Mouse (Mus musculus): Measurements from ENCODE around the gene Mamstr. TPM values are rescaled to one million over a fixed set of nuclear protein-coding genes. Genes with fewer than 3 reads are reported as not detected.

Gene Mamstr
- polyA plus RNA-seq, 1 experiment from 2014 or later, result 2.8 TPM

DNA sequence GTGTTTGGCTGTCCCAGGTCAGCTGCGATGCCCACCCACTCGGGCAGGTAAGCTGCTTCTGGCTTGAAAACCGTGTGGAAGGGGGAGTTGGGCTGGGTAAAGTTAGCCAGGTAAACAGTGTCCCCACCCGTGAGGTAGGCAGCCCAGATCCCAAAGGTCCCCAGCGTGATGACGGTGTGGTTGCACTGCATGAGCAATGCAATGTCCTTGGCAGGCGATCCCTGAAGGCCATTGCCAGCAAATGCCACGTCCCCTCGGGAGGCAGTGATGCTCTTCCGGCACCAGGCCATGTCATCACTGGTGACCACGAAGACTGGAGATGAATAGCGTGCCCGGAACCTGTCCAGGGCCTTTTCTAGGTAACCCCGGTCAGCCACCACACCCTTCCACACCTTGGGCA lies 38.7 kb downstream of the Mamstr start:
- H3K4me1 ChIP-seq (ENCODE audit: control insufficient read depth, insufficient read depth, low read length), result no peaks in the 10 kb centered on the region
- H3K27ac ChIP-seq (replicated peaks; ENCODE audit: low read depth, low read length), result no peak overlapping the region
- no peaks in the 10 kb centered on the region for H3K9me3 ChIP-seq (ENCODE audit: control insufficient read depth, low read length)
- no peak overlapping the region for H3K4me3 ChIP-seq (ENCODE audit: low read depth, low read length)
- WGBS, result 93% methylated on average over 14 of the region's 14 CpGs
- no peak overlapping the region for H3K9ac ChIP-seq (ENCODE audit: low read length)
- no peak overlapping the region for H3K4me2 ChIP-seq (ENCODE audit: low read depth, severe bottlenecking)
- no peaks in the 10 kb centered on the region for H3K27me3 ChIP-seq (ENCODE audit: control insufficient read depth, insufficient read depth, low read length)
- H3K36me3 ChIP-seq (ENCODE audit: control insufficient read depth, insufficient read depth, low read length), result no peaks in the 10 kb centered on the region
- ATAC-seq (ENCODE audit: insufficient number of reproducible peaks, low FRiP score, low TSS enrichment, low read depth) (no peak), DNase-seq (ENCODE audit: low spot score) (no peak)

DNA sequence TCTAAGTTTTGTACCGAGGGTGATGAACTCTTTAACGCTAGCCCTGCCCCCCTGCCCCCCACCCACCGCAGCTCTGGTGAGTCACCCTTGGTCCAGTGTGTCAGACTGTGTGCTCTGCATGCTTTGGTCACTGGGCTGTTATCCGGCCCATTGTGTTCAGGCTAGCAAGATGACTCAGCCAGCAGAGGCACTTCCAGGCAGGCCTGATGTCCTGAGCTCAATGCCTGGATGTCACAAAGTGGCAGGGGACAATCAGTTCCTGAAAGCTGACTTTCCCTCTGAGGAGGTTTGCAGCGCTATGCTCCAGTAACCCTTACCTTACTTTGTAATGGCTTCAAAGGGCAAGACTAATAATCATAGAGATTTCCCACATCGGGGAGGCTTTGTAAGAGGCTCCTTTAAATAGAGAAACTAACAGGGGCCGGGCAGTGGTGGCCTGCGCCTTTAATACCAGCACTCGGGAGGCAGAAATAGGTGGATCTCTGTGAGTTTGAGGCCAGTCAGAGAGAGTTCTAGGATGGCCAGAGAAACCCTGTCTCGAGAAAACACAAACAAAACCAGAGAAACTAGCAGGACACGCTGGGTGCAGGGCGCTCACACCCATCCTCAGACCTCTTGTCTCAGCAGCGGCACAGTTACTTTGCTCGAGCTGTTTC lies 40.3 kb downstream of the Mamstr start:
- Histone ChIP-seq H3K9me3 (ENCODE audit: control insufficient read depth, low read length) (no peaks in the 10 kb centered on the region), H3K4me2 (ENCODE audit: low read depth, severe bottlenecking) (no peak overlapping the region), H3K27me3 (ENCODE audit: control insufficient read depth, insufficient read depth, low read length) (no peaks in the 10 kb centered on the region), H3K4me1 (ENCODE audit: control insufficient read depth, insufficient read depth, low read length) (no peaks in the 10 kb centered on the region), H3K27ac (replicated peaks; ENCODE audit: low read depth, low read length) (no peak overlapping the region), H3K36me3 (ENCODE audit: control insufficient read depth, insufficient read depth, low read length) (no peaks in the 10 kb centered on the region), H3K4me3 (ENCODE audit: low read depth, low read length) (no peak overlapping the region), H3K9ac (ENCODE audit: low read length) (no peak overlapping the region)
- WGBS, result 81% methylated on average over 14 of the region's 14 CpGs
- ATAC-seq (ENCODE audit: insufficient number of reproducible peaks, low FRiP score, low TSS enrichment, low read depth) (no peak), DNase-seq (ENCODE audit: low spot score) (no peak)

DNA sequence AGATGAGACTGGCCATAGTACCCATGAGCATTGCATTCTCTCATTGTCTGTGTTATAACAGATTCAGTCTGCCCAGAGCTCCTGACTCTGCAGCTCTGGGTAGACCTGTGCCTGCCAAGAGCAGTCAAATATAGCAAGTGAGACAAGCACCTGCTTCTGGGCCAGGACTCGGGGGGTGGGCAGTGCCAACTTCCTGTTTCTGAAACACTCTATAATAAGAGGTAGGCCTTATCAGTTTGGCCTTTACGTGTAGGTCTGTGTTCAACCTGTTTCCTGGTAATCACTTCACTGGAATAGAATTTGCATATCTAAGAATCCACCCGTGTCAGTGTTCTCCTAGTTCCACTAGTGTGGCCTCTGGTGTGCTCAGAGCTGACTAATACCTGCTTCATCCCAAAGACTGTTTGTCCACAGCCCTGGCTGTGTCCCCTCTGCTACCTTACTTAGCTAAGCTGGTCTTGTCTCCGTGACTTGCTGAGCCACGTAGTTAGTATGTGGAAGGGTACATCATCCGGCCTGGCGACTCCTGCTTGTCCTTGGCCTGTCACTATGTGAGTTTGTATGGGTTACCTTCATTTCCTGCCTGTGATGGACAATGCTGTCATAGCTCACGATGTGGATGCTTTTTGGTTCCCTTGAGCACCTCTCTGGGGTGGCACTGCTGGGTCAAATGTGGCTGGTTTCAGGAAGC lies 41.4 kb downstream of the Mamstr start:
- 86% methylated on average over 8 of the region's 8 CpGs for WGBS
- H3K4me2 ChIP-seq (ENCODE audit: low read depth, severe bottlenecking), result no peak overlapping the region
- ATAC-seq (ENCODE audit: insufficient number of reproducible peaks, low FRiP score, low TSS enrichment, low read depth), result no peak
- H3K36me3 ChIP-seq (ENCODE audit: control insufficient read depth, insufficient read depth, low read length), result no peaks in the 10 kb centered on the region
- H3K9ac ChIP-seq (ENCODE audit: low read length), result no peak overlapping the region
- no peak overlapping the region for H3K27ac ChIP-seq (replicated peaks; ENCODE audit: low read depth, low read length)
- H3K4me1 ChIP-seq (ENCODE audit: control insufficient read depth, insufficient read depth, low read length), result peaks cover 3% of the 10 kb centered on the region
- no peaks in the 10 kb centered on the region for H3K9me3 ChIP-seq (ENCODE audit: control insufficient read depth, low read length)
- no peak overlapping the region for H3K4me3 ChIP-seq (ENCODE audit: low read depth, low read length)
- no peak for DNase-seq (ENCODE audit: low spot score)
- no peaks in the 10 kb centered on the region for H3K27me3 ChIP-seq (ENCODE audit: control insufficient read depth, insufficient read depth, low read length)

DNA sequence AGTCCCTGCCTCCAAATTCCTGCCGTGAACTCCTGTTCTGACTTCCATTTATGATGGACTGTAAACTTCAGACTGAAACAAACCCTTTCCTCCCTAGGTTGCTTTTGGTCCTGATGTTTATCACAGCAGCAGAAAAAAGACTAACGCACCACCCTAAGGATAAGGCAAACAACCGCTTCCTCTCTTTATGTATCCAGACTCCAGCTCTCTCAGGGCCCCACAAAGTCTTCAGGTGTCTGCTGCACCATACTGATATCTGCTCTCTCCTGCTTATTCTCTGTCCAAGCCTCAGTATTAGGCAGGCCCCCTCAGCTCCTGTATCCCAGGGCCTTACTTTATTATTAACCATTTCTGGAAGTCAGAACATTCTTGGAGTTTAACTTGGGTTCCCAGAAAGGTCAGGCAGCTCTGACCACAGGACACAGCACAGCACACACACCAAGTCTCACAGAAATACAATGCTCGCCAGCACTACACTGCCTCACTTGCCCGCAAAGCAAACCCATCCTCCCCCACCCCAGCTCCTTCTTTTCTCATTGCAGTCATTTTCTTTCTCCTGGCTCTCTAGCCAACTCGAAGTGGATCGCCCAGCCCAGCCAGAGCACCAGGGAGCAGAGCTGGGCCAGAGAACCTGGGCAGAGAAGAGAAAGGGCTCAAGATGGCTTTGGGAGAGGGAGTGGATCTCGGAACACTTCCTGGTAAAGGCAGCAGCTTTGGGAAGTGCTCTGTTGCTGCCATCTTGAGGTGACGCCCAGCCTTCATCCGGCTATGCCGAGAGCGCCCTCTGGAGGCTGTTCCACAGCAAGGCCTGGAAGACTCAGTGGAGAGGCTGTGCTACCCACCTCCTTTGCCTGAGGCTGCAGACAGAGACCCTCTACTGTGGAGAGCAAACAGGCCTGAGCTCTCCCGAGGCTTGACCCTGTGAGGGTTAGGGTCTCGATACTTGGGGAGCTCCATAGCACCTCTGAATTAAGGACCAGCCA lies 42.7 kb downstream of the Mamstr start:
- Histone ChIP-seq H3K27ac (replicated peaks; ENCODE audit: low read depth, low read length) (no peak overlapping the region), H3K4me1 (ENCODE audit: control insufficient read depth, insufficient read depth, low read length) (peaks cover 5% of the 10 kb centered on the region), H3K27me3 (ENCODE audit: control insufficient read depth, insufficient read depth, low read length) (no peaks in the 10 kb centered on the region), H3K4me2 (ENCODE audit: low read depth, severe bottlenecking) (peak overlapping the region; percentile 2; the same call in 1 of the 2 replicates), H3K9me3 (ENCODE audit: control insufficient read depth, low read length) (no peaks in the 10 kb centered on the region), H3K9ac (ENCODE audit: low read length) (peak overlapping the region; percentile 45; the same call in 1 of the 2 replicates), H3K4me3 (ENCODE audit: low read depth, low read length) (no peak overlapping the region), H3K36me3 (ENCODE audit: control insufficient read depth, insufficient read depth, low read length) (no peaks in the 10 kb centered on the region)
- ATAC-seq (ENCODE audit: insufficient number of reproducible peaks, low FRiP score, low TSS enrichment, low read depth) (peak; percentile 56), DNase-seq (ENCODE audit: low spot score) (peak; percentile 97)
- WGBS, result 34% methylated on average over 14 of the region's 14 CpGs

DNA sequence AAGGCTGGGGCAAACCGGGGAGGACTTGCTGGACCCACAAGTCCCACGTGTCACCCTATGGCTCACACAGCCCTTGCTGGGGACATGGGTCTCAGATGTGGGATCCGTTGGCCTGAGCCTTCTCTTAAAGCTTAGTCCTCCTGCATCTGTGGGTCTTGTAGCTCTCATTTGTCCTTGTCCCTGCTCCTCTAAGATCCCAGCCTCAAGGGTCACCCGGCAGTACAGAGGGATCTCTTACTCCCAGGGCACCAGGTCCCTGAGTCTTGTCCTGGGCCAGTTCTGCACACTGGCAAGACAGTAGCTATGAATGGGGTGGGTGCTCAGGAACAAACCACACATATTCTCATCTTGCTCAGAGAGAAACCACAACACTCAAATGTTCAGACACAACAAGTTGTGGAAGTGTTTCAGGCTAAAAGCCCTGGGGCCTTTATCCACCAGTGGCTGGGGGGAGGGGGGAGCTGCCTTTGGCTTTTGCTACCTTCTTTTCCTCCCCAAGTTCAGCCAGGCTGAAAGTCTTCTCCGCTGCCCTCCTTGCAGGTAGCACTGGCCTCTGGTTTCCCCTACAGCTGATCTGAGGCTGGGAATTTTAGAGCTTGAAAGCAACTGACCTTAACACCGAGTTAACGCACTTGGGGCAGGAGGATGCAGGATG lies 43.7 kb downstream of the Mamstr start, which contains the start of gene Ntn5:
Gene Ntn5 (plus strand): TSS at position 627 of the 655 bp plus-strand sequence.
- ATAC-seq (ENCODE audit: insufficient number of reproducible peaks, low FRiP score, low TSS enrichment, low read depth) (no peak), DNase-seq (ENCODE audit: low spot score) (no peak)
- Histone ChIP-seq H3K4me2 (ENCODE audit: low read depth, severe bottlenecking) (no peak within 1 kb of the TSS), H3K36me3 (ENCODE audit: control insufficient read depth, insufficient read depth, low read length) (no peaks in the 10 kb centered on the region), H3K27ac (replicated peaks; ENCODE audit: low read depth, low read length) (no peak within 1 kb of the TSS), H3K27me3 (ENCODE audit: control insufficient read depth, insufficient read depth, low read length) (no peaks in the 10 kb centered on the region), H3K4me3 (ENCODE audit: low read depth, low read length) (no peak within 1 kb of the TSS), H3K9ac (ENCODE audit: low read length) (no peak within 1 kb of the TSS), H3K9me3 (ENCODE audit: control insufficient read depth, low read length) (no peaks in the 10 kb centered on the region), H3K4me1 (ENCODE audit: control insufficient read depth, insufficient read depth, low read length) (peaks cover 5% of the 10 kb centered on the region)
- 70% methylated on average over 7 of the region's 7 CpGs for WGBS

DNA sequence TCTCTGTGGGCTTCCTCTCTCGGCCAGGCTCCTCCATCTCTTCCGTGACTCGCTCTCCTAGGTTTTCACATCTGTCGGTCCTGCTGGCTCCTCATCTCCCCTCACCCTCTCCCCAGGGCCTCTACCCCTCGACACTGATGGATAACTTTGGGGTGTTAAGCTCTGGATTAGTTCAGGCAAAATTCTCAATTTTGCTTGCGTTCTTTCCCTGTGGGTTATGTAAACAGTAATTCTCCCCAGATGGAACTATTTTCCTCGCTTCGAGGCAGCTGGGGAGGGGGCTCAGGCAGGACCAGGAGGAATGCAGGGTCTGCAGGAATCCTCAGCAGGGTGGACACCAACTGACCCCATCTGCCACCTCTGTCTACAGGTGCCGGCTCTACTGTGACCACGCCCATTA lies 46.0 kb downstream of the Mamstr start:
- peaks cover 5% of the 10 kb centered on the region for H3K4me1 ChIP-seq (ENCODE audit: control insufficient read depth, insufficient read depth, low read length)
- H3K9me3 ChIP-seq (ENCODE audit: control insufficient read depth, low read length), result no peaks in the 10 kb centered on the region
- 33% methylated on average over 10 of the region's 10 CpGs for WGBS
- 0 out of 2 replicates have a peak overlapping the region, but pooled peaks have one; percentile 27 for H3K9ac ChIP-seq (ENCODE audit: low read length)
- H3K4me2 ChIP-seq (ENCODE audit: low read depth, severe bottlenecking), result 0 out of 2 replicates have a peak overlapping the region, but pooled peaks have one; percentile 17
- no peaks in the 10 kb centered on the region for H3K36me3 ChIP-seq (ENCODE audit: control insufficient read depth, insufficient read depth, low read length)
- no peaks in the 10 kb centered on the region for H3K27me3 ChIP-seq (ENCODE audit: control insufficient read depth, insufficient read depth, low read length)
- H3K27ac ChIP-seq (replicated peaks; ENCODE audit: low read depth, low read length), result no peak overlapping the region
- H3K4me3 ChIP-seq (ENCODE audit: low read depth, low read length), result no peak overlapping the region
- DNase-seq (ENCODE audit: low spot score) (no peak), ATAC-seq (ENCODE audit: insufficient number of reproducible peaks, low FRiP score, low TSS enrichment, low read depth) (no peak)

DNA sequence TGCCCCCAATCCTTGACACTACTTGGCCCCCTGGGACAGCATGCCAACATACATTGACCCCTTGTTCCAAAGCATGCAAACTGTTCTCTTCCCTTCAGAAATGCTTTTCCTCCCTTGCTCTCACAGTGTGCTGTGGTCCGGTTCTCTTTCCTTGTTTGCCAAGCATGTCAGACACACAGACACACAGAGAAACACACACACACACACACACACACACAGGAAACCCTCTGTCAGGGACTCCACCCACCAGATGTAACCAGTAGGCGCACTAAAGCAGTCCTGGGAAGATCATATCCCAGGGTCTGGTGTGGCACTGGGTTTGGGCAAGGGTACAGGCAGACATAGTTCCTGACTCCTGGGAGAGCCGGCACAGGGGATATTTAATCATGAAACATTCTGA lies 47.1 kb downstream of the Mamstr start:
- H3K4me1 ChIP-seq (ENCODE audit: control insufficient read depth, insufficient read depth, low read length), result peaks cover 5% of the 10 kb centered on the region
- no peak for ATAC-seq (ENCODE audit: insufficient number of reproducible peaks, low FRiP score, low TSS enrichment, low read depth)

DNA sequence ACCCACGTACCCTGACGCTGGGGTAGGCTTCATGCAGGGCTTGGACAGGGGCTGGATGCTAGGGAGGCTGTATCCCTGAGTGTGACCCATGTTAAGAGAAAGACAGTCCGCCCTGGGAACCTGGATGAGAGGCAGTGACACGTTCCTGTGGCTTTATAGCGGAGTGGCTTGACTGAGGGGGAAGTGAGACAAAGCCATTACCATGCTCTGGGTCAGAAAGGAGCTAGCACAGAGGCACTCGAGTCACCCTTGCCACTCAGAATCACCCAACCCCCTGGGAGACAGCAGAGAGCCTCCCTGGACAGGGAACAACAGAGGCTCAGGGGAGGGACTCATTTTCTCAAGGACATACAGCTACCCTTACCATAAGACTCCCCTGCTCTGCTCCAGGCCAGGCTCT lies 49.3 kb downstream of the Mamstr start:
- Histone ChIP-seq H3K36me3 (ENCODE audit: control insufficient read depth, insufficient read depth, low read length) (no peaks in the 10 kb centered on the region), H3K9ac (ENCODE audit: low read length) (no peak overlapping the region), H3K27me3 (ENCODE audit: control insufficient read depth, insufficient read depth, low read length) (no peaks in the 10 kb centered on the region), H3K9me3 (ENCODE audit: control insufficient read depth, low read length) (no peaks in the 10 kb centered on the region), H3K4me2 (ENCODE audit: low read depth, severe bottlenecking) (no peak overlapping the region), H3K27ac (replicated peaks; ENCODE audit: low read depth, low read length) (no peak overlapping the region), H3K4me3 (ENCODE audit: low read depth, low read length) (no peak overlapping the region), H3K4me1 (ENCODE audit: control insufficient read depth, insufficient read depth, low read length) (peaks cover 5% of the 10 kb centered on the region)
- DNase-seq (ENCODE audit: low spot score) (no peak), ATAC-seq (ENCODE audit: insufficient number of reproducible peaks, low FRiP score, low TSS enrichment, low read depth) (no peak)
- WGBS, result 56% methylated on average over 6 of the region's 6 CpGs

More for the DNA sequence above, 47.1 kb downstream of the Mamstr start:
- H3K9ac ChIP-seq (ENCODE audit: low read length), result no peak overlapping the region
- DNase-seq (ENCODE audit: low spot score), result no peak
- WGBS, result 85% methylated on average over 3 of the region's 3 CpGs
- no peaks in the 10 kb centered on the region for H3K27me3 ChIP-seq (ENCODE audit: control insufficient read depth, insufficient read depth, low read length)
- no peak overlapping the region for H3K4me2 ChIP-seq (ENCODE audit: low read depth, severe bottlenecking)
- no peaks in the 10 kb centered on the region for H3K36me3 ChIP-seq (ENCODE audit: control insufficient read depth, insufficient read depth, low read length)
- H3K4me3 ChIP-seq (ENCODE audit: low read depth, low read length), result no peak overlapping the region
- no peak overlapping the region for H3K27ac ChIP-seq (replicated peaks; ENCODE audit: low read depth, low read length)
- no peaks in the 10 kb centered on the region for H3K9me3 ChIP-seq (ENCODE audit: control insufficient read depth, low read length)
